Mouse (Mus musculus): ENCODE data around the gene Ces1c. TPM values are rescaled to one million over a fixed set of nuclear protein-coding genes. Genes with fewer than 3 reads are reported as not detected.
A peak's percentile ranks its signal among the peaks of the same experiment; 100 is the strongest.

Gene Ces1c
- polyA plus RNA-seq, 1 experiment from 2014 or later = not detected

- Histone ChIP-seq H3K36me3 (ENCODE audit: insufficient read depth) (no peaks in the 10 kb centered on the region), H3K4me2 (no peak overlapping the region), H3K4me3 (ENCODE audit: low read depth, low read length) (no peak overlapping the region), H3K4me1 (ENCODE audit: insufficient read depth) (no peaks in the 10 kb centered on the region), H3K9ac (no peak overlapping the region), H3K27ac (ENCODE audit: low read depth) (no peak overlapping the region), H3K27me3 (ENCODE audit: insufficient read depth, low read length) (no peaks in the 10 kb centered on the region), H3K9me3 (ENCODE audit: low read depth, low read length) (no peaks in the 10 kb centered on the region)
- ATAC-seq (ENCODE audit: insufficient read depth) (no peak), DNase-seq (no peak)
- TF ChIP-seq CTCF (IDR thresholded peaks at IDR 0.05; ENCODE audit: low read depth) = no peak
Observed at GRCm38 (mm10) chr8:93147331-93147730, 16.2 kb upstream of the Ces1c start.

GRCm38 (mm10) chr8:93140696-93141095, 9.6 kb upstream of the Ces1c start:
- peak; percentile 68 for TF ChIP-seq CTCF (IDR thresholded peaks at IDR 0.05; ENCODE audit: low read depth)
- no peaks in the 10 kb centered on the region for H3K36me3 ChIP-seq (ENCODE audit: insufficient read depth)
- no peaks in the 10 kb centered on the region for H3K9me3 ChIP-seq (ENCODE audit: low read depth, low read length)
- ATAC-seq (ENCODE audit: insufficient read depth) (0 out of 2 replicates have a peak, but pooled peaks have one; percentile 11), DNase-seq (peak; percentile 77)
- no peak overlapping the region for H3K4me3 ChIP-seq (ENCODE audit: low read depth, low read length)
- WGBS = 40% methylated on average over 1 of the region's 1 CpGs
- H3K27me3 ChIP-seq (ENCODE audit: insufficient read depth, low read length) = no peaks in the 10 kb centered on the region
- no peak overlapping the region for H3K27ac ChIP-seq (ENCODE audit: low read depth)
- no peak overlapping the region for H3K4me2 ChIP-seq
- H3K9ac ChIP-seq = no peak overlapping the region
- H3K4me1 ChIP-seq (ENCODE audit: insufficient read depth) = no peaks in the 10 kb centered on the region

GRCm38 (mm10) chr8:93132196-93132595, 1.1 kb upstream of the Ces1c start:
- no peak for ATAC-seq (ENCODE audit: insufficient read depth)

GRCm38 (mm10) chr8:93126476-93126875, 4.6 kb downstream of the Ces1c start:
- Histone ChIP-seq H3K9ac (no peak overlapping the region), H3K27ac (ENCODE audit: low read depth) (no peak overlapping the region), H3K27me3 (ENCODE audit: insufficient read depth, low read length) (no peaks in the 10 kb centered on the region), H3K36me3 (ENCODE audit: insufficient read depth) (no peaks in the 10 kb centered on the region), H3K4me1 (ENCODE audit: insufficient read depth) (no peaks in the 10 kb centered on the region), H3K9me3 (ENCODE audit: low read depth, low read length) (no peaks in the 10 kb centered on the region), H3K4me3 (ENCODE audit: low read depth, low read length) (no peak overlapping the region), H3K4me2 (no peak overlapping the region)
- ATAC-seq (ENCODE audit: insufficient read depth) = no peak
- DNase-seq = no peak
- TF ChIP-seq CTCF (IDR thresholded peaks at IDR 0.05; ENCODE audit: low read depth) = no peak
- whole genome bisulfite sequencing = 67% methylated on average over 2 of the region's 2 CpGs

More at GRCm38 (mm10) chr8:93132196-93132595, 1.1 kb upstream of the Ces1c start:
- Histone ChIP-seq H3K9me3 (ENCODE audit: low read depth, low read length) (no peaks in the 10 kb centered on the region), H3K4me3 (ENCODE audit: low read depth, low read length) (no peak overlapping the region), H3K9ac (no peak overlapping the region), H3K27me3 (ENCODE audit: insufficient read depth, low read length) (no peaks in the 10 kb centered on the region), H3K36me3 (ENCODE audit: insufficient read depth) (no peaks in the 10 kb centered on the region), H3K27ac (ENCODE audit: low read depth) (no peak overlapping the region), H3K4me2 (no peak overlapping the region), H3K4me1 (ENCODE audit: insufficient read depth) (no peaks in the 10 kb centered on the region)
- WGBS = 91% methylated on average over 2 of the region's 2 CpGs
- DNase-seq = peak; percentile 10
- TF ChIP-seq CTCF (IDR thresholded peaks at IDR 0.05; ENCODE audit: low read depth) = peak; percentile 47

GRCm38 (mm10) chr8:93122005-93122404, 9.1 kb downstream of the Ces1c start:
- TF ChIP-seq CTCF (IDR thresholded peaks at IDR 0.05; ENCODE audit: low read depth) = no peak
- H3K4me2 ChIP-seq = no peak overlapping the region
- no peak for ATAC-seq (ENCODE audit: insufficient read depth)
- H3K4me1 ChIP-seq (ENCODE audit: insufficient read depth) = no peaks in the 10 kb centered on the region
- no peaks in the 10 kb centered on the region for H3K9me3 ChIP-seq (ENCODE audit: low read depth, low read length)
- no peaks in the 10 kb centered on the region for H3K36me3 ChIP-seq (ENCODE audit: insufficient read depth)
- DNase-seq = no peak
- no peak overlapping the region for H3K4me3 ChIP-seq (ENCODE audit: low read depth, low read length)
- H3K27ac ChIP-seq (ENCODE audit: low read depth) = no peak overlapping the region
- 90% methylated on average over 1 of the region's 1 CpGs for WGBS
- no peak overlapping the region for H3K9ac ChIP-seq
- H3K27me3 ChIP-seq (ENCODE audit: insufficient read depth, low read length) = no peaks in the 10 kb centered on the region

GRCm38 (mm10) chr8:93095376-93095775, 35.7 kb downstream of the Ces1c start:
- Histone ChIP-seq H3K9me3 (ENCODE audit: low read depth, low read length) (no peaks in the 10 kb centered on the region), H3K4me1 (ENCODE audit: insufficient read depth) (no peaks in the 10 kb centered on the region), H3K36me3 (ENCODE audit: insufficient read depth) (no peaks in the 10 kb centered on the region), H3K4me2 (no peak overlapping the region), H3K27me3 (ENCODE audit: insufficient read depth, low read length) (no peaks in the 10 kb centered on the region), H3K27ac (ENCODE audit: low read depth) (no peak overlapping the region), H3K4me3 (ENCODE audit: low read depth, low read length) (no peak overlapping the region), H3K9ac (no peak overlapping the region)
- TF ChIP-seq CTCF (IDR thresholded peaks at IDR 0.05; ENCODE audit: low read depth) = peak; percentile 76
- DNase-seq (peak; percentile 87), ATAC-seq (ENCODE audit: insufficient read depth) (no peak; the same call in 1 of the 2 replicates)

- Histone ChIP-seq H3K9me3 (ENCODE audit: low read depth, low read length) (no peaks in the 10 kb centered on the region), H3K36me3 (ENCODE audit: insufficient read depth) (no peaks in the 10 kb centered on the region), H3K9ac (no peak overlapping the region), H3K27me3 (ENCODE audit: insufficient read depth, low read length) (no peaks in the 10 kb centered on the region), H3K4me3 (ENCODE audit: low read depth, low read length) (no peak overlapping the region), H3K4me1 (ENCODE audit: insufficient read depth) (no peaks in the 10 kb centered on the region; the same call in 1 of the 2 replicates), H3K4me2 (no peak overlapping the region), H3K27ac (ENCODE audit: low read depth) (no peak overlapping the region)
- TF ChIP-seq CTCF (IDR thresholded peaks at IDR 0.05; ENCODE audit: low read depth) = no peak
- no peak for DNase-seq
- ATAC-seq (ENCODE audit: insufficient read depth) = no peak
- WGBS = 62% methylated on average over 1 of the region's 1 CpGs
Observed at GRCm38 (mm10) chr8:93091324-93091723, 39.8 kb downstream of the Ces1c start.

GRCm38 (mm10) chr8:93088686-93089122, 42.4 kb downstream of the Ces1c start:
- 5% methylated on average over 2 of the region's 2 CpGs for WGBS
- Histone ChIP-seq H3K4me1 (ENCODE audit: insufficient read depth) (no peaks in the 10 kb centered on the region; the same call in 1 of the 2 replicates), H3K27me3 (ENCODE audit: insufficient read depth, low read length) (no peaks in the 10 kb centered on the region), H3K9ac (no peak overlapping the region), H3K4me2 (peak overlapping the region; percentile 40; the same call in 1 of the 2 replicates), H3K4me3 (ENCODE audit: low read depth, low read length) (no peak overlapping the region), H3K36me3 (ENCODE audit: insufficient read depth) (no peaks in the 10 kb centered on the region), H3K27ac (ENCODE audit: low read depth) (no peak overlapping the region), H3K9me3 (ENCODE audit: low read depth, low read length) (no peaks in the 10 kb centered on the region)
- TF ChIP-seq CTCF (IDR thresholded peaks at IDR 0.05; ENCODE audit: low read depth) = no peak
- DNase-seq = peak; percentile 51
- ATAC-seq (ENCODE audit: insufficient read depth) = peak; percentile 97

Data from lung, embryonic 14.5 days (tissue).